Mouse (Mus musculus): ENCODE measurements around the gene Vmn2r43. TPM values are rescaled to one million over a fixed set of nuclear protein-coding genes. Genes with fewer than 3 reads are reported as not detected.
"Not testable (repeated sequence)": the region's sequence is repeated elsewhere in the genome, so short reads cannot be mapped to it uniquely, and the experiment has no call there.

The Vmn2r43 gene
- not detected for total RNA-seq (2021)
- long read RNA-seq, experiment 1, result 0 reads
- long read RNA-seq, experiment 2, result 0 reads

- DNase-seq; intact Hi-C loops (cut with DNase I; ENCODE audit: low total_unique reads): not testable (repeated sequence)
Measured at GRCm38 (mm10) chr7:8260499-8260898, at the start of gene Vmn2r43. Gene Vmn2r43, minus strand, starts transcription at chr7:8260599.

GRCm38 (mm10) chr7:8200220-8200619, 60.2 kb downstream of the Vmn2r43 start, which contains the start of gene Vmn2r42:
Gene Vmn2r42, minus strand, starts transcription at chr7:8200320.
- DNase-seq; intact Hi-C loops (cut with DNase I; ENCODE audit: low total_unique reads): not testable (repeated sequence)

Other genes with a start within 250 kb of the Vmn2r43 start
- not detected for gene Vmn2r41, start 98.9 kb downstream of the Vmn2r43 start, total RNA-seq (2021)
- not detected for gene Vmn2r42, start 60.3 kb downstream of the Vmn2r43 start, total RNA-seq (2021)
- not detected for gene Vmn2r44, start 122.7 kb upstream of the Vmn2r43 start, total RNA-seq (2021)
- not detected for gene Vmn2r45, start 228.5 kb upstream of the Vmn2r43 start, total RNA-seq (2021)